Mouse (Mus musculus) megakaryocyte, embryonic 14.5 days (primary cell): Measurements from ENCODE around the gene Usp10.

Experiments used
- FLI1 ChIP-seq: IDR thresholded peaks from 2 replicates; pipeline ENCODE4 v1.6.1; 2012; ENCODE audit warnings: low read length, inconsistent platforms, mixed read lengths
- GATA1 ChIP-seq: IDR thresholded peaks from 3 replicates; pipeline ENCODE4 v1.6.1; 2012; ENCODE audit warnings: mixed read lengths, low read length, inconsistent platforms, borderline replicate concordance

DNA sequence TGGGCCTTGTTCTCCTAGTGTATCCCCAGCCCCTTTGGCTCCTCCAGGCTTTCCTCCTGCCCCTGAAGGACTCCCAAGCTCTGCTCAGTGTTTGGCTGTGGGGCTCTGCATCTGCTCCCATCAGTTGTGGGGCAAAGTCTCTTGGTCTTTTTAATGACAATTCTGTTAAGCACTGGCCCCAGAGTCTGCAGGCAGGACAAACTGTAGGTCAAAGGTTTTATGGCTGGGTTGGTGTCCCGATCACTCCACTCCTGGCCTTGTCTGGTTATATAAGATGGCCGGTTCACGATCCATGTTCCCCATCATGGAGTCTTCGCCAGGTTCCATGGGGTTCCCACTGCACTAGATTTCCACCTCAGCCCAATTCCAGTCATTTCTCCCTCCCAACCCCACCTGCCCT lies 23.5 kb downstream of the Usp10 start:
- TF ChIP-seq GATA1: no peak
- TF ChIP-seq FLI1: no peak
